Mouse (Mus musculus): ENCODE measurements around the gene Palm2. TPM values are rescaled to one million over a fixed set of nuclear protein-coding genes. Genes with fewer than 3 reads are reported as not detected.
A peak's percentile ranks its signal among the peaks of the same experiment; 100 is the strongest.

Gene Palm2
- polyA plus RNA-seq, 1 experiment from 2014 or later: 7.0 TPM

DNA sequence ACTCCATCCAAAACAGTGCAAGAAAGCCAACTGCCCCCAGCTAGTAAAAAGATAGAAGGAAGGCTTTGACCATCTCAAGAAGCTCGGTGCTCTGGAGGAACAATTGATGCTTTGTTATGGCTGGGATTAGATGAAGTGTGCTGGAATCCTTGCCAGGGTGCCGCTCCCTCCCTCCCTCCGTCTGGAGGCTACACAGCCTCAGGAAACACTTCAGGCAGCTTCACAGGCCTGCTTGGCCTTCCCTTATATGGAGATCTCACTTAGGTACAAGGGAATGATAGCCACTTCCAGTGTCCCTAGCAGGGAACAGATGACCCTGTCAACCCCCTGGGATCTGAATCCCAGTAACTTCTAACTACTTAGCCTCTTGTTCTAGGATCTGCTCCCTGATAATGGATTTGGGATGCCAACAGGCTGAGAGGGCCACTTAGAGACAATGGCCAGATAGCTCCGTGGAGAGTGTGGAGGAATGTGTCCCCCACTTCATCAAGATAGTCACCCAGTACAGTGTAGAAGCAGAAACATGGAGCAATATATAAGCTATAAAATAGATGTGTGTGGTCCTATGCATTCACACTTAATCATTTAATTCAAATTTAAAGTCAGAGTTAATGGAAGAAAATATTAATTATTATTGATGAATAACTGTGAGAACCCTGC lies 104.1 kb downstream of the Palm2 start:
- no peak overlapping the region for H3K9ac ChIP-seq (replicated peaks; ENCODE audit: low read length)
- no peak overlapping the region for H3K4me3 ChIP-seq (ENCODE audit: low read depth, low read length)
- H3K4me1 ChIP-seq (ENCODE audit: control insufficient read depth, insufficient read depth, low read length): no peaks in the 10 kb centered on the region
- no peak overlapping the region for H3K27ac ChIP-seq (replicated peaks; ENCODE audit: low read depth, low read length)
- no peaks in the 10 kb centered on the region for H3K27me3 ChIP-seq (ENCODE audit: control insufficient read depth, insufficient read depth, low read length)
- WGBS: 12% methylated on average over 4 of the region's 4 CpGs
- H3K9me3 ChIP-seq (replicated peaks; ENCODE audit: control insufficient read depth, low read length): no peaks in the 10 kb centered on the region
- ATAC-seq (replicated peaks; ENCODE audit: insufficient number of reproducible peaks, low FRiP score, low TSS enrichment, low read depth) (no peak), DNase-seq (ENCODE audit: low spot score) (peak; percentile 14)
- H3K4me2 ChIP-seq (ENCODE audit: low read depth, low read length): no peak overlapping the region
- H3K36me3 ChIP-seq (replicated peaks; ENCODE audit: control insufficient read depth, insufficient read depth, low read depth, low read length): no peaks in the 10 kb centered on the region

DNA sequence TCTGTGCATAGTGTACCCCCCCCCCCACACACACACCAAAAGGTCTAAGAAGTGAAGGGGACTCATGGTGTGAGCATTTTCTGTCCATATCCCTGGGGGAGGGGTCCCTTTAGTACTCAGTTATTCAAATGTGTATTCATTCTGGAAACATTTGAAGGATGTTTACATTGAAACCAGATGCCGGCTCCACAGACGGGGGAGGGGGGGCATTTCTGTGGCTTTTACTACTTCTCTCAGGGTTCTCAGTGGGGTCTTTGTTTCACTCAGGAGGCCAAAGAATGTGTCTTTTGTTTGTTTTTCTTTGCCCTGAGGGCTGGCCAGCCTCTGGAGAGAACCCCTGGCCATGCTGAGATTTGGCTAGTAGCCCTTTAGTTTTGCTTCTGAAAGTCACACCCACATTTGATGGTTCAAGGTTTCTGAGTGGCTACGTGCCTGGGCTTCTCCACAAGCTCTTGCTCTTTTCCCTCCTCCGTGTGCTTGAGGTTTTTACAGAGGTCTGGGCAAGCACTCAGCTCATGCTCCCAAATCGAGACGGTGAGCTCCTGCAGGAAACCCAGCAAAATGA lies 109.7 kb downstream of the Palm2 start:
- peak; percentile 81 for ATAC-seq (replicated peaks; ENCODE audit: insufficient number of reproducible peaks, low FRiP score, low TSS enrichment, low read depth)
- H3K4me3 ChIP-seq (ENCODE audit: low read depth, low read length): no peak overlapping the region
- 4% methylated on average over 6 of the region's 6 CpGs for WGBS

DNA sequence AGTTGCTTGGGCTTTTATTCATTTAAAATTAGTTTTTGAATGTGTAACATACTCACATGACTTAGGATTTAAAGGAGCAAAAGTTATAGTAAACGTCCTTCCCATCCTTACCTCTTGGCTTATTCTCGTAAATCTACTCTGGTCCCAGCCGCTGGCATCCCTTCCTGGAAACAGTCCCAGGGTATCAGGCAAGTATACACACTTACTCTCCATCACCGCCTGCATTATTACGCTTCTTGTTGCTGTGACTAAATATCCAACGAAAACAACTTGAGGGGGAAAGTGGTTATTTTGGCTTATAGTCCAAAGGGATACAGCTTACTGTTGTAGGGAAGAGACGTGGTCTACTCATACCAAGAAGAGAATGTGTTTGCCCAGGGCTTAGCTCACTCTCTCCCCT lies 113.7 kb downstream of the Palm2 start:
- Histone ChIP-seq H3K9me3 (replicated peaks; ENCODE audit: control insufficient read depth, low read length) (no peaks in the 10 kb centered on the region), H3K4me2 (ENCODE audit: low read depth, low read length) (no peak overlapping the region), H3K4me1 (ENCODE audit: control insufficient read depth, insufficient read depth, low read length) (peaks cover 3% of the 10 kb centered on the region; the same call in 1 of the 2 replicates), H3K27me3 (ENCODE audit: control insufficient read depth, insufficient read depth, low read length) (no peaks in the 10 kb centered on the region), H3K4me3 (ENCODE audit: low read depth, low read length) (no peak overlapping the region), H3K36me3 (replicated peaks; ENCODE audit: control insufficient read depth, insufficient read depth, low read depth, low read length) (no peaks in the 10 kb centered on the region), H3K9ac (replicated peaks; ENCODE audit: low read length) (no peak overlapping the region), H3K27ac (replicated peaks; ENCODE audit: low read depth, low read length) (no peak overlapping the region)
- no peak for ATAC-seq (replicated peaks; ENCODE audit: insufficient number of reproducible peaks, low FRiP score, low TSS enrichment, low read depth)
- no peak for DNase-seq (ENCODE audit: low spot score)
- WGBS: 90% methylated on average over 7 of the region's 7 CpGs

More for the DNA sequence above, 109.7 kb downstream of the Palm2 start:
- H3K36me3 ChIP-seq (replicated peaks; ENCODE audit: control insufficient read depth, insufficient read depth, low read depth, low read length): no peaks in the 10 kb centered on the region
- DNase-seq (ENCODE audit: low spot score): peak; percentile 92
- H3K4me2 ChIP-seq (ENCODE audit: low read depth, low read length): no peak overlapping the region
- no peaks in the 10 kb centered on the region for H3K27me3 ChIP-seq (ENCODE audit: control insufficient read depth, insufficient read depth, low read length)
- peak overlapping the region; percentile 30; the same call in 1 of the 2 replicates for H3K9ac ChIP-seq (replicated peaks; ENCODE audit: low read length)
- H3K4me1 ChIP-seq (ENCODE audit: control insufficient read depth, insufficient read depth, low read length): peaks cover 3% of the 10 kb centered on the region; the same call in 1 of the 2 replicates
- H3K27ac ChIP-seq (replicated peaks; ENCODE audit: low read depth, low read length): peak overlapping the region; percentile 66
- H3K9me3 ChIP-seq (replicated peaks; ENCODE audit: control insufficient read depth, low read length): no peaks in the 10 kb centered on the region

DNA sequence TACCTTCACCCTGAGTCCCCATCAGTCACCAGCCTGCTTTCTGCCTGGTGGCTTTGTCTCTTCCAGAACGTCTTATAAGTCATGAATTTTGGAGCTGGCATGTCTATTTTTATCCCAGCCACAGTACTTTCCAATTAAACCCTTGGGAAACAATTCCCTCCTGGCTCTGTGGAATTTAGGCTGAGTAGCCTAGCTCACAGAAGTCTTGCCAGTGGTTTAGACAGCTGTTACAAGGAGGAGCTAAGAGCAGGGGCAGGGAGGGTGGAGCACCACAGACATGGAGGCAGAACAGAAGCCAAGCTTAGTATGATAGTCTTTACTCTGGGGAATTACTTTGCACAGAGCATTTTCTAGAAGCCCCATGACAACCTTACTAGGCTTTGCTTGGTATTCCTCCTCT lies 116.2 kb downstream of the Palm2 start:
- H3K27me3 ChIP-seq (ENCODE audit: control insufficient read depth, insufficient read depth, low read length): no peaks in the 10 kb centered on the region
- H3K27ac ChIP-seq (replicated peaks; ENCODE audit: low read depth, low read length): no peak overlapping the region
- no peaks in the 10 kb centered on the region for H3K4me1 ChIP-seq (ENCODE audit: control insufficient read depth, insufficient read depth, low read length)
- H3K4me2 ChIP-seq (ENCODE audit: low read depth, low read length): no peak overlapping the region
- ATAC-seq (replicated peaks; ENCODE audit: insufficient number of reproducible peaks, low FRiP score, low TSS enrichment, low read depth) (no peak), DNase-seq (ENCODE audit: low spot score) (no peak)
- H3K4me3 ChIP-seq (ENCODE audit: low read depth, low read length): no peak overlapping the region
- H3K36me3 ChIP-seq (replicated peaks; ENCODE audit: control insufficient read depth, insufficient read depth, low read depth, low read length): no peaks in the 10 kb centered on the region
- 13% methylated on average over 1 of the region's 1 CpGs for WGBS
- no peaks in the 10 kb centered on the region for H3K9me3 ChIP-seq (replicated peaks; ENCODE audit: control insufficient read depth, low read length)
- H3K9ac ChIP-seq (replicated peaks; ENCODE audit: low read length): no peak overlapping the region

DNA sequence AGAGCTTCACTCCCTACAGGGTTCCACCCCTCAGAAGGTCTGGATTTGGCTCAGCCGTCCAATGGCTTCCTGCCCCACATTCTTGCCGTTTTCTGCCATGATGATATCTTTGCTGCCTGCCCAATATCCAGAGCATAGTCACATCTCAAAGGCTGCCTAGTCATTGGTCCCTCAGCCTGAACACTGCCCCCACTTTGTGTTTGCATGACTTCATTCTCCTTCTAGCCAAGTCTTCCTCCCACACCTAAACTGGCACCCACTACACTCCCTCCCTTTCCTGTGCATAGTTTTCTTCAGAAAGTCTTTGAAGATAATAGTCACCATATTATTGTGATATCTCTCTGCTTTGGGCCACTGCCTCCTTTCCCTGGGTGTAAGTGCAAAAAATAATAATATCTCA lies 123.1 kb downstream of the Palm2 start:
- no peak overlapping the region for H3K27ac ChIP-seq (replicated peaks; ENCODE audit: low read depth, low read length)
- no peak overlapping the region for H3K4me3 ChIP-seq (ENCODE audit: low read depth, low read length)
- ATAC-seq (replicated peaks; ENCODE audit: insufficient number of reproducible peaks, low FRiP score, low TSS enrichment, low read depth): no peak
- H3K4me2 ChIP-seq (ENCODE audit: low read depth, low read length): no peak overlapping the region
- no peaks in the 10 kb centered on the region for H3K4me1 ChIP-seq (ENCODE audit: control insufficient read depth, insufficient read depth, low read length)
- H3K27me3 ChIP-seq (ENCODE audit: control insufficient read depth, insufficient read depth, low read length): no peaks in the 10 kb centered on the region
- no peaks in the 10 kb centered on the region for H3K36me3 ChIP-seq (replicated peaks; ENCODE audit: control insufficient read depth, insufficient read depth, low read depth, low read length)
- no peaks in the 10 kb centered on the region for H3K9me3 ChIP-seq (replicated peaks; ENCODE audit: control insufficient read depth, low read length)
- 70% methylated on average over 2 of the region's 2 CpGs for WGBS
- H3K9ac ChIP-seq (replicated peaks; ENCODE audit: low read length): no peak overlapping the region
- no peak for DNase-seq (ENCODE audit: low spot score)

DNA sequence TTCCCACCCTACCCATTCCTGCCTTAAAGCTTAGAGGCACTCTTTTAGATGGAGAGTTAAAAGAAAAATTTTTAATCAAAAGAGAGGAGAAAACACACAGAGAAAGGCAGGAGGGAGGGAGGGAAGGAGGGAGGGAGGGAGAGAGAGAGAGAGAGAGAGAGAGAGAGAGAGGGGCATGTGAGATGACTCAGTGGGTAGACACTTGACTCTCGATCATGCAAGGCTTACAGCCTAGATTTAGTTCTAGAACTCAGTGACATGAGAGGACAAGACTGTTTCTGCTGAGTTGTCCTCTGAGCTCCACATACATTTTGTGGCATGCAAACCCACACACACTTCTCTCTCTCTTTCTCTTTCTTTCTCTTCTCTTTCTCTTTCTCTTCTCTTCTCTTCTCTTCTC lies 125.4 kb downstream of the Palm2 start:
- DNase-seq (ENCODE audit: low spot score) (no peak), ATAC-seq (replicated peaks; ENCODE audit: insufficient number of reproducible peaks, low FRiP score, low TSS enrichment, low read depth) (no peak)
- Histone ChIP-seq H3K4me3 (ENCODE audit: low read depth, low read length) (no peak overlapping the region), H3K4me2 (ENCODE audit: low read depth, low read length) (no peak overlapping the region), H3K4me1 (ENCODE audit: control insufficient read depth, insufficient read depth, low read length) (no peaks in the 10 kb centered on the region), H3K27me3 (ENCODE audit: control insufficient read depth, insufficient read depth, low read length) (no peaks in the 10 kb centered on the region), H3K9ac (replicated peaks; ENCODE audit: low read length) (no peak overlapping the region), H3K27ac (replicated peaks; ENCODE audit: low read depth, low read length) (no peak overlapping the region), H3K36me3 (replicated peaks; ENCODE audit: control insufficient read depth, insufficient read depth, low read depth, low read length) (no peaks in the 10 kb centered on the region), H3K9me3 (replicated peaks; ENCODE audit: control insufficient read depth, low read length) (no peaks in the 10 kb centered on the region)
- 88% methylated on average over 1 of the region's 1 CpGs for WGBS

DNA sequence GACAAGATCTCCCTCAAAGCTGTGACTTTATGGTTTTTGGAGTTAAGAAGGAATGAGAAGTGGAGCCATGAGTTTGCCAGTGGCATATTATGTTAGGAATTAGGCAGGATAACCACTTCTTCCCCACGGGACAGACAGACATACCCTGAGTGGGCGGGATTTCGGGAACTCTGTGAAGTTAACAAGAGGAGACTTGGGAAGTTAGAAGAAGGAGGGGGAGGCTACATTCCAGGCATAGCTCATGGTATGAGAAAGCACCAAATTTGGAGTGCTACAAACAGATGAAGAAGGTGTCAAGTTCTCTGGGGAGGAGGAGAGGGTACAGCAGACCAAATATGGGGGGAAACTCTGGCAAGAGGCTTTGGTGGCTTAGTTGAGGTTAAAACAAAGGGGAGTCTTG lies 126.0 kb downstream of the Palm2 start:
- no peak for ATAC-seq (replicated peaks; ENCODE audit: insufficient number of reproducible peaks, low FRiP score, low TSS enrichment, low read depth)
- no peak overlapping the region for H3K4me3 ChIP-seq (ENCODE audit: low read depth, low read length)
- DNase-seq (ENCODE audit: low spot score): peak; percentile 31
- H3K9ac ChIP-seq (replicated peaks; ENCODE audit: low read length): no peak overlapping the region
- H3K9me3 ChIP-seq (replicated peaks; ENCODE audit: control insufficient read depth, low read length): no peaks in the 10 kb centered on the region
- WGBS: 44% methylated on average over 3 of the region's 3 CpGs
- no peaks in the 10 kb centered on the region for H3K4me1 ChIP-seq (ENCODE audit: control insufficient read depth, insufficient read depth, low read length)
- no peak overlapping the region for H3K4me2 ChIP-seq (ENCODE audit: low read depth, low read length)
- no peak overlapping the region for H3K27ac ChIP-seq (replicated peaks; ENCODE audit: low read depth, low read length)
- H3K27me3 ChIP-seq (ENCODE audit: control insufficient read depth, insufficient read depth, low read length): no peaks in the 10 kb centered on the region
- H3K36me3 ChIP-seq (replicated peaks; ENCODE audit: control insufficient read depth, insufficient read depth, low read depth, low read length): no peaks in the 10 kb centered on the region

DNA sequence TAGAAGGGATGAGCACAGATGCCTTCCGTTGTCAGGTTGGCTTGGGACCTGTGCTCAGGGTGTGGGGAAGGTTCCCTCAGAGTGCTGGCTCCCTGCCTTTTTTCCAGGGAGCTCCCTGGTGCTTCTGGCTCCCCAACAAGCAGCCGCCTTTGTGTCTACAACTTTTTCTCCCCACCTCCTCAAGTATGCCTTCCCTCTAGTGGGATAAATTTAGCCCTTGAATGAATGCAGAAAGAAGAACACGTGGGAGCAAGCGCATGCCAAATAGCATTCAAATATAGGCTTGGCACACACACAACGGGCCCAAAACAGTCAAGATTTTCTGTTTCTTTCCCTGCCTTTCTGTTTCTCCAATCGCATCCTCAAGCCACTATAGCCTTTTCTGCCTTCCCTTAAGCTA lies 127.0 kb downstream of the Palm2 start:
- WGBS: 85% methylated on average over 6 of the region's 6 CpGs
- no peak overlapping the region for H3K4me2 ChIP-seq (ENCODE audit: low read depth, low read length)
- no peaks in the 10 kb centered on the region for H3K4me1 ChIP-seq (ENCODE audit: control insufficient read depth, insufficient read depth, low read length)
- no peaks in the 10 kb centered on the region for H3K36me3 ChIP-seq (replicated peaks; ENCODE audit: control insufficient read depth, insufficient read depth, low read depth, low read length)
- no peak overlapping the region for H3K9ac ChIP-seq (replicated peaks; ENCODE audit: low read length)
- no peak for ATAC-seq (replicated peaks; ENCODE audit: insufficient number of reproducible peaks, low FRiP score, low TSS enrichment, low read depth)
- H3K9me3 ChIP-seq (replicated peaks; ENCODE audit: control insufficient read depth, low read length): no peaks in the 10 kb centered on the region
- H3K4me3 ChIP-seq (ENCODE audit: low read depth, low read length): no peak overlapping the region
- H3K27me3 ChIP-seq (ENCODE audit: control insufficient read depth, insufficient read depth, low read length): no peaks in the 10 kb centered on the region
- no peak overlapping the region for H3K27ac ChIP-seq (replicated peaks; ENCODE audit: low read depth, low read length)
- DNase-seq (ENCODE audit: low spot score): no peak

All from embryonic facial prominence, embryonic 11.5 days (tissue).